Mouse (Mus musculus) kidney, postnatal 36 days (tissue): ENCODE measurements around the gene Raver2.

ENCODE experiments used
- DNase-seq, 2 experiments: peaks; one replicate each; pipeline ENCODE4 v3.0.0; 2021 to 2022; ENCODE audit warnings: mixed read lengths in 2 of 2

Raver2 gene

GRCm38 (mm10) chr4:101121002-101121401, 52.2 kb downstream of the Raver2 start:
- DNase-seq, result no peak

DNA sequence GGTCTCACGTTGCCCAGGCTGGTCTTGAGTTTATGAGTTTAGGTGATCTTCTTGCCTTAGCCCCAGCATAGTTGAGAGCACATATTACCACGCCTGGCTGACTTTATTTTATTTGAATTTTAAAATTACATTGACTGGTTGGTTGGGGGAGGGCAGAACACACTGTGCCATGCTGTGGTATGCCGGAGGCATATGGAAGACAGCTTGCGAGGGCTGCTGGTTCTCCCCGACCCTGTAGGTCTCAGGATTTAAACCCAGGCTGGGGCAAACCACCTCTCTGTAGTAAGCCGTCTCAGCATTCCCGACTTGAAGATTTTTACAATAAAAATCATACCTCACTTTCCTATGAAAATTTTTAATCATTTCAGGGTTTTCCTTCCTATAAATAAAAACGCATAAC, 66.2 kb downstream of the Raver2 start:
- no peak for DNase-seq

DNA sequence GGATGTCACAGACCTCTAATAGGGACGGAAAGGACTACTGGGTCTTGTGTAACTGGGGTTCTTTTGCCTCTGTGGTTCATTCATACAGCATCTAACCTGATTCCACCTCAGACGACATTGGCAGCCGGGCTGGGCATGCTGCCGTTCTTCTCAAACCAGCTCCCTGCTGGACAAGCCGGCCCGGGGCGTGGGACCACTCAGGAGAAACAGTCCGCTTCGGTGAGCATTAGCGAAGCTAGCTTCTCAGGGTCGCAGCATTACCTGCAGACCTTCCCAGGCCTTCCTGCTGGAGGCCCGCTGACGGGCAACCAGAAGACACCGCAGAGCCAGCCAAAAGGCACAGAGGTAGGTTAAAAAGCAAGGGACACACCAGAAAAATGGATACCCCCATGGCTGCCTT, 67.1 kb downstream of the Raver2 start:
- DNase-seq, result no peak

DNA sequence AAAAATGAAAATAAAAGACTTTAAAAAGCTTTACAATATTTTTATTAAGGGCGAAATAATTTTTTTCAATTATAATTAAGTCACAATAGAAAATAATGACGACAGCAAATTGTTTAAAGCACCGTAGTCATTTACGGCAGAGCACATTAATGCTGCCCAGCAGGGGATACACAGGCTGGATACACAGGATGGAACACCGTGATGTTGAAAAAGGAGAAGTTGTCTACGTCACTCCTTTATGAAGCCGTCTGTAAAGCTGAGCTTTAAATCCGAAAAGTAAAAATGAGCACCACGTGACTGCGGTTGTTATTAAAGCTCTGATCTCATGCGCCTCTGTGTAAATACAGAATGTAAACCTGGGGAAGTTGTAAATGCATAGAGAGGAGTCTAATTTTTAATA, 69.2 kb downstream of the Raver2 start:
- DNase-seq, result no peak

- DNase-seq, result no peak
Observed at GRCm38 (mm10) chr4:101141768-101142167, 73.0 kb downstream of the Raver2 start.

- no peak for DNase-seq
Observed at GRCm38 (mm10) chr4:101143901-101144300, 75.1 kb downstream of the Raver2 start.

DNA sequence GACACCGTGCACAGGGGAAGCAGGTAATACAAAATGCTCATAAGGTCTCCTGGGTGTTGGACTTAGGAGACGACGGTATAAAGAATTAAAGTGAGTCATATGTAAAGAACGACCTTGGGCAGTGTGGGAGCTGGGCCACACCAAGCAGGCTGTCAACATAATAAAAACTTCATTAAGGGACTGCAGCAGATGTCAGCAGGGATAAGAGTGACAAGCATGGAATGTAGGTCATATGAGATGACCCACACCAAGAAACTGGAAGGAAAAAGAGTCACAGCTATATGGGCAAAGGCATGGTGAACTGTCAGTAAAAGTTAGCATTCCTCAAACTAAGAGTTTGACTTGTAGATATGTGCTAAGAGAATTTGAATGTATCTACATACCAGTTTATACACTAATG, 75.6 kb downstream of the Raver2 start:
- DNase-seq, result no peak

- no peak for DNase-seq
Observed at GRCm38 (mm10) chr4:101144790-101145189, 76.0 kb downstream of the Raver2 start.

DNA sequence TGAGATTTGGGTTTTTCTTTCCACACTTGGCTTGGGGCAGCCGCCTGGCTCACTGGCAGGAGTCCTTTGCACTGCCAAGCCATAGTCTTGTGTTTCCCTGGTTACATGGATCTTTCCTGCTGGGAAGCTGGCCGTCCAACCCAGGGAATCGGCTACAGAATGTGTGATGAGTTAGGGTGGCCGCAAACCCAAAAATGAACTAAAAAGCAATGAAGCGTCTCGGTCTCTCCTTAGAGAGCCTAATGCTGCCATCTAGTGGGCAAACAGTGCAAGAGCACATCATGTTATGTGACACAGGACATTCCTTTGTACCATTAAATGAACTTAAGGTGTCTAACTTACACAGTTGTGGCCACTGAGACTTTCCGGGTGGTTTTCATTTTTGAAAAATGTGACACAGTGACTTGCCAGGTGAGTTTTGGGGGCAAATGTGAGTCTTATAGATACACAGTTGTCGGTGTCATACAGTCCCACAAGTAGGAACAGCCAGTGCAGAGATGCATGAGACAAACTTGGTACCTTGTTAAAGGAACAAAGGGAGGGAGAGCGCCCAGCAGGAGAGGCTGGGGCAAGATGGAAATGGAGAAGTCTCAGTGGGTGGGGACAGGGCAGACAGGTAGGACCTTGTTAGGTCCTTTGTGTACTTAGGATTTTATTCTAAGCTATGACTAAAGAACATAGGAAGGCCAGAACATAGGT, 77.4 kb downstream of the Raver2 start:
- DNase-seq, result peak; percentile 61 to 79

GRCm38 (mm10) chr4:101146891-101147655, 78.3 kb downstream of the Raver2 start:
- DNase-seq, result peak in 1 of 2 experiments; percentile 25

GRCm38 (mm10) chr4:101155541-101155940, 86.8 kb downstream of the Raver2 start:
- DNase-seq, result no peak

DNA sequence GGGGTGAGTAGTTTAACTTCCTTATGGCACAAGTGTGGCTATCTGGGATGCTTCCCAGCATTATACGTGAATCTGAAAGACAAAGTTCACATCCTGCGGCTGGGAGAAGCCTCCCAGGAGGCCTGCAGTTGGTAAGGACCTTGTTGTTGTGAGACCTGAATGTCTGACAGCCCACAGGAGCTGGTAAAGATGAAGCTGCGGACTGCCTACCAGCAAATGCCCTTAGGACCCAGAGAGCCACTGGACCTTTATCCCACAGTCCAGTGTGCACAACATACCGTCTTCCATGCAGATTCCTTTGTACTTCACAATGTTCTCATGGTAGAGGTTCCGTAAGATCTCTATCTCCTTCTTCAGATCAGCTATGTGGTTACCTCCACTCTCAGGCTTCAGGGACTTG, 88.7 kb downstream of the Raver2 start:
- DNase-seq, result peak; percentile 61 to 69

DNA sequence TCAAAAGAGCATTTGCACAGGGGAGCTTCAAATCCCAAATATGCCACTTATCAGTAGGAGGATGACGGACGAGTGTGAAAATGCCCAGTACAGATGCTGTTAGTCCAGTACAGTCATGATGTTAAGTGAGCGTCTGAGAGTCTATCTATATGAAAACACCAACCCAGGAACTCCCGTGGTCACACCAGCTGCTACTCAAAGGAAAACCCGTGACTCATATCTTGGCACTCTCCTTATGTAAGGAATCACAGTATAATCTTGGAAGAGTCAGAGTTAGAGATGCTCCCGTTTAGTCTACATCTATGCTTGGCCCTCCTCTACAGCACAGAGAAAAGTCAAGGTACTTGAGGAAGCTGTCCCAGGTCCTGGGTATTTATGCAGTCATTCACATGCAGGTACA, 89.5 kb downstream of the Raver2 start:
- DNase-seq, result no peak

GRCm38 (mm10) chr4:101159191-101159764, 90.5 kb downstream of the Raver2 start:
- no peak for DNase-seq

DNA sequence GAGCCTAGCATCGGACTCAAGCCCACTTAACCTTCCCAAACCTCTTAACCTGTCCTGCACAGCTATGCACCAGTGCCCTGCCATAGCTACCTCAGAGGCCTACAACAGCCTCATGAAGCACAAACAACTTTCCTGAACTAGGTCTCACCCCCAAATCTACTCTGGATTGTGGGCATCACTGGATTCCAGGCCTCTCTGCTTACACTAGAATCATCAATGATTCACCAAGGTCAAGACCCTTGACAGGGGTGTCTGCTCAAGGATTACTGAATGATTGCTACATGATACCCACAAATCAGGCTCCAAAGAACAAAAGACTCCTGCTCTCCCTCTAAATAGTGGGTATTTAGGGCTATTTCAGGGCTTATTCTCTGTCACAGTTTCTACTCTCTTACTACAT, 92.0 kb downstream of the Raver2 start:
- no peak for DNase-seq

GRCm38 (mm10) chr4:101164189-101164588, 95.4 kb downstream of the Raver2 start:
- DNase-seq, result no peak

DNA sequence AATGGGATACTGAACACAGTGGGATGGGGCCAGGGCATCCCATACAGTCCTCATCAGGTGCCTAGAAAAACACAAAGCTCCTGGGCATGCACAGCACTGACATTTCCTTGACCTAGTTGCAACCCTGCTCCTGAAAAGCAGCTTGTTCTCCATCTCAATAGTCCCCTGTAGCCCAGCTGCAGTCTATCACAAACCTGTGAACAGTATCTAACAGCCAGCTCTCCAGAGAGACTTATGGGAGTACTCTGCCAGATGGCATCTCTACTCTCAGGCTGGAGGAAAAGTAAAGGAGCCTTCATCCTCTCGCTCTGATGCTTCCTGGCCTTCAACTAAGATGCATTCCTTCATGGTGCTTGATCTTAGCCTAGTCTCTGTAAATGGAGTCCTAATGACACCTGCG, 95.9 kb downstream of the Raver2 start:
- DNase-seq, result no peak

GRCm38 (mm10) chr4:101165776-101166175, 97.0 kb downstream of the Raver2 start:
- no peak for DNase-seq

DNA sequence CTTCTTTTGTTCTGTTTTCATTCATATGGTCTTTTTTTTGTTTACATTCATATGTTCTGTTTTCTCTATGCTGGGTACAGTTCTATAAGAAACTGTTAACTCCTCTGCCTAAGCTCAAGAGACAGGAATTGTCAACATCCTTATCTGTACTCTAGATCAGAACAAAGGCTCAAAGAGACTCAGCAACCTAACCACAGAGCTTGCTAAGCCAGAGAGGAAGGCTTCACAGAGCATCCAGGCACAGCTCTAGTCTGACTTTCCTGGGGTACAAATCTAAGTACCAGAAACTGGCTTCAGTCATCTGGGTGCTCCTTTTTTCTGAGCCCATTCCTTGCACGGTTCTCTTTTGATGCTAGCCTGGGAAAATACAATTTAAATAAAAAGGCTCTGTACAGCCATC, 99.0 kb downstream of the Raver2 start:
- no peak for DNase-seq

DNA sequence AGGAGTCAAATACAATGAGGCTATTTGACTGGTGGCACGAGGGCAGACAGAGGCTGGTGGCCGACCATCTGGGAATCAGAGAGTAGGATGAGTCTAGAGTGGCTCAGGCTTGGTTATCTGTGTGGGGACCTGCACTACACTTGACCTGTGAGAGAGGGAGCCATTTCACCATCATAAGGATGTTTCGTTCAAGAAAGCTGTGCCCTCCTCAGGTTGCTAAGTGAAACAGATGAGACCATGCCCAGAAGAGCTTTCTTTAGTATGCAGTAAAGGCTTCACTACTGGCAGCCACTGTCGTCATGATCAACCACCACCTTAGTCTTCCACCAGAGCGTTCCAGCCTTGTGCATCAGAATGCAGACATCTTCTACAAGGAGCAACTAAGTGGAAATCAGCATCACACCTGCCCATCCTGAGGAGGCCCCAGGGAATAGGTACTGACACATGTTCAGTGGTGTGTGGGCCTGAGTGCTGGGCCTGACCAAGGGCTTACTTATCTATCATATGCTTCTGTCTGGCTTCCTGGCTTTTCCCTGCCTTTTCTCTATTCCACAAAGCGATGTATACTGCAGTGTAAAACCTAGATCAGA, 99.5 kb downstream of the Raver2 start:
- peak; percentile 67 to 70 for DNase-seq

DNA sequence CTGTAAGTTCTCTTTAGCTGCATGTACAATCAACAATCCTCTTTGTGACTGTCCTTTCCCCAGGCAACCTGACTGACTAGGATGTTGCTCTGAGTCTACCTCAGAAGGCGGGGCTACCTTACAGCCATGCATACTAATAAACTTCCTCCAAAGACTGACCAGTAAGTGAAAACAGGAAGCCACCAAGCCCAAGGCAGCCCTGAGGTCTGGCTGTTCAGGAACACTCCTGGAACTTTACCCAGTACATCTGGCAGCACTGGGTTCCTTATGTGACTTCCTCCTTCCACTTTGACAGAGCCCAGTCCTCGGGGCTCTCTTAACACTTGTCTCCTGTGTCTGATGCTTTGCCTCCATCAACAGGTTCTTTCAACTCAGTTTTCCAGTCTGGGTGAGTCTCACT, 104.0 kb downstream of the Raver2 start:
- DNase-seq, result peak in 1 of 2 experiments; percentile 37

- DNase-seq, result no peak
Observed at GRCm38 (mm10) chr4:101174916-101175625, 106.3 kb downstream of the Raver2 start.

GRCm38 (mm10) chr4:101176123-101176522, 107.3 kb downstream of the Raver2 start:
- no peak for DNase-seq
